Mouse (Mus musculus) stomach, postnatal 0 days (tissue): Measurements from ENCODE around the gene Ankrd11.

Experiments
- CTCF ChIP-seq: IDR thresholded peaks from 2 replicates; pipeline ENCODE4 v1.5.1; 2016; ENCODE audit warnings: antibody characterized with exemption, low read depth, mild to moderate bottlenecking, moderate library complexity
- EP300 ChIP-seq: optimal IDR thresholded peaks from 2 replicates; pipeline ENCODE3; 2016; ENCODE audit warnings: antibody characterized with exemption

- TF ChIP-seq CTCF, result no peak
- TF ChIP-seq EP300, result no peak
These were observed 171.7 kb downstream of the Ankrd11 start for GRCm38 (mm10) chr8:122870377-122870863.
